Mouse (Mus musculus): ENCODE results near the gene B4galt7.

DNA sequence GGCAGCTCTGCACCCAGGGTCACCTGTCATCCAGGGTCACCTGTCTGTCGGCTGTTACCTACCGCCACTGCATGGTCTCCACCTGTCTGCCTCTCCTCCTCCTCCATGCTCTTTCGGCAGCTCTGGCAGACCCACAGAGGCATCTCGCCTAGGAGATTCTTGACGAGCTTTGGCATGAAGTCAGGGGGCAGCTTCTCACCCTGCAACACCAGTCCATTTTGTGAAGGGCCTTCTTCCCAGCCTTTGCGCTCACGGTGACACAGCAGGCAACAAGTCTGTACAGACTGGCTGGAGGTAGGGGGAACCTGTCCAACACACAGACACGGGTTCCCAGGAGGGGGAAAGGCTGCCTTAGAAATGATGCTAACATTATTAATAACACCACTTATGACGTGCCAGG, 43.8 kb upstream of the B4galt7 start:
- TF ChIP-seq CTCF (IDR thresholded peaks at IDR 0.05; ENCODE audit: low read depth) (no peak), EP300 (IDR thresholded peaks at IDR 0.05; ENCODE audit: low read depth) (no peak)
